Mouse (Mus musculus) WW6 (cell line): ENCODE measurements around the gene Neurog2.

Experiments used
- DNase-seq: peaks from one replicate; pipeline ENCODE4 v3.0.0-alpha.2; 2013; ENCODE audit warnings: low read depth, low spot score

Gene Neurog2

GRCm38 (mm10) chr3:127633080-127634032, at the start of gene Neurog2:
TSS of gene Neurog2 (plus strand) at chr3:127633135.
- DNase-seq, result no peak

- DNase-seq, result no peak
These were observed 35.8 kb upstream of the Neurog2 start for GRCm38 (mm10) chr3:127597136-127597535.

GRCm38 (mm10) chr3:127608109-127608508, 24.8 kb upstream of the Neurog2 start:
- DNase-seq, result no peak

- DNase-seq, result no peak
These were observed 7.6 kb upstream of the Neurog2 start for GRCm38 (mm10) chr3:127625296-127625695.

GRCm38 (mm10) chr3:127625701-127626399, 7.1 kb upstream of the Neurog2 start:
- no peak for DNase-seq

GRCm38 (mm10) chr3:127626524-127626923, 6.4 kb upstream of the Neurog2 start:
- DNase-seq, result no peak

- no peak for DNase-seq
These were observed 5.6 kb upstream of the Neurog2 start for GRCm38 (mm10) chr3:127627151-127627955.

GRCm38 (mm10) chr3:127627956-127628310, 5.0 kb upstream of the Neurog2 start:
- no peak for DNase-seq

- DNase-seq, result no peak
These were observed 4.4 kb upstream of the Neurog2 start for GRCm38 (mm10) chr3:127628311-127629184.

- DNase-seq, result no peak
These were observed 2.7 kb upstream of the Neurog2 start for GRCm38 (mm10) chr3:127630190-127630589.

- DNase-seq, result no peak
These were observed 2.1 kb upstream of the Neurog2 start for GRCm38 (mm10) chr3:127630735-127631372.

GRCm38 (mm10) chr3:127631582-127631981, 1.4 kb upstream of the Neurog2 start:
- no peak for DNase-seq

- no peak for DNase-seq
These were observed 404 bp upstream of the Neurog2 start for GRCm38 (mm10) chr3:127632531-127632930.

GRCm38 (mm10) chr3:127634101-127634983, 1.4 kb downstream of the Neurog2 start:
- DNase-seq, result peak; percentile 63

GRCm38 (mm10) chr3:127634984-127635349, 2.0 kb downstream of the Neurog2 start:
- no peak for DNase-seq

- peak; percentile 62 for DNase-seq
These were observed 7.2 kb downstream of the Neurog2 start for GRCm38 (mm10) chr3:127639875-127640761.

- no peak for DNase-seq
These were observed 8.1 kb downstream of the Neurog2 start for GRCm38 (mm10) chr3:127640762-127641700.
